Mouse (Mus musculus) kidney, embryonic 14.5 days (tissue): Measurements from ENCODE around the gene Cdc42ep3. TPM values are rescaled to one million over a fixed set of nuclear protein-coding genes. Genes with fewer than 3 reads are reported as not detected.

Experiments
- ATAC-seq: fragments of 200-750 bp; cut with Nextera tagmentation; 2 replicates; pipeline ENCODE4 v1.8.0; 2017; ENCODE audit warnings: moderate number of reproducible peaks, mild to moderate bottlenecking, moderate TSS enrichment, moderate library complexity; ENCODE audit not compliant: low FRiP score, low TSS enrichment
- H3K27ac ChIP-seq: fragments of 300-500 bp; sonication (generic); 2 replicates; pipeline ENCODE4 v1.5.1; 2014; ENCODE audit warnings: low read depth, mild to moderate bottlenecking, low read length, moderate library complexity, mixed read lengths
- H3K27me3 ChIP-seq: fragments of 300-500 bp; sonication (generic); 2 replicates; pipeline ENCODE4 v1.6.1; 2014; ENCODE audit warnings: mild to moderate bottlenecking, low read length; ENCODE audit not compliant: control insufficient read depth, insufficient read depth
- H3K36me3 ChIP-seq: fragments of 300-500 bp; sonication (generic); 2 replicates; pipeline ENCODE4 v1.6.1; 2014; ENCODE audit warnings: low read length, mixed read lengths; ENCODE audit not compliant: control insufficient read depth, insufficient read depth
- H3K4me1 ChIP-seq: fragments of 300-500 bp; sonication (generic); 2 replicates; pipeline ENCODE4 v1.6.1; 2014; ENCODE audit warnings: low read length, mixed read lengths; ENCODE audit not compliant: control insufficient read depth, insufficient read depth
- H3K4me2 ChIP-seq: fragments of 300-500 bp; sonication (generic); replicated peaks from 2 replicates; pipeline ENCODE4 v1.6.1; 2014; ENCODE audit warnings: low read depth, mild to moderate bottlenecking, low read length
- H3K4me3 ChIP-seq: fragments of 300-500 bp; sonication (generic); 2 replicates; pipeline ENCODE4 v1.5.1; 2014; ENCODE audit warnings: mild to moderate bottlenecking, low read length
- H3K9ac ChIP-seq: fragments of 300-500 bp; sonication (generic); 2 replicates; pipeline ENCODE4 v1.6.1; 2014; ENCODE audit warnings: low read depth, mild to moderate bottlenecking, low read length, moderate library complexity
- H3K9me3 ChIP-seq: fragments of 300-500 bp; sonication (generic); 2 replicates; pipeline ENCODE4 v1.6.1; 2016; ENCODE audit warnings: low read length; ENCODE audit not compliant: control insufficient read depth
- WGBS: fragments of 180-500 bp; shearing (Covaris S2); extraction: QIAGEN DNeasy Blood & Tissue Kit; methylation state at CpG from one replicate; pipeline ENCODE4 v1.1.7; 2014; 5-methylcytosine and 5-hydroxymethylcytosine counted together
- polyA plus RNA-seq: library from polyadenylated mRNA; unstranded; fragments of >200 nt; fragmentation: Nextera tagmentation; extraction: Ambion mirVana; gene quantifications from 2 replicates; pipeline ENCODE4 v1.2.1, GENCODE M21; 2014

Gene Cdc42ep3
- polyA plus RNA-seq, result 35.6 and 38.2 TPM in 2 replicates

DNA sequence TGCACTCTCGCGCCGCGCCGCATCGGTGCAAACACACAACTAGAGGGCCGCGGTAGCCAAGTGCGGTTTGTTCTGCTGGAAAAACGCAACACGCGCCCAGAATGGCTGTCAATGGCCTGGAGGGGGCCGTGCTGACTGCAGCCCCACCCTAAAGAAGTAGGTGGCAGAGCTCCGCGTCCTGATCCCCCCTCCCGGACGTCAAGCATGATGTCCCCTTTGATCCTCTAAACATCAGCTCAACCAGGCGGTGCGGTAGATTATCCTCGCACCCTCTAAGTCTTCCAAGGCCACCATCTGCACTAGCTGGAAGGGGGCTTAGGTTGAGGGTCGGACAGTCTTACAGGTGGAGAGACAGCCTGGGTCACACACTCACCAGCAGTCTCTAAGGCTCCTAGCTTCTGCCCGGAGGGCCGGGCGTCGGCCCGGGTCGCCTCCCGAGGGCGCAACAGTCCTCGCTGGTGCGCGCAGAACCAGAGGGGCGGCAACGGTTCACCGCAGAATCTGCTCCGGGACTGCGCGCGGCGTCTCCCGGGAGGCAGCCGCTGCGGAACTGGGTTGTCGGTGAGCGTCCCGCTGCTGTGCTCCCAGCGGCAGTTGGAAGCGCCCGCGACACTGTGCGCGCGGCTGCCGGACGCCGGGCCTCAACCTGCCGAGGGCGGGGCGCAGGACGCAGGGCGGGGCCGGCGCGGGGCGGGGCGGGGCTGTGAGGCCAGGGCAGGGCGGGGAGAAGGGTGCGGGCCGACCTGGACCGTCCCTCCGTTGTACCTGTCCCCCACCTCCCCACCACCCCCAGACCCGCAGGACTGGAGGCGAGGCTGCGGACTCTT, at the start of gene Cdc42ep3:
TSS of gene Cdc42ep3 (minus strand) at position 648 of the 827 bp plus-strand sequence.
- ATAC-seq, result peak; percentile 89
- peak within 1 kb of the TSS; percentile 100 for H3K4me2 ChIP-seq
- no peaks in the 10 kb centered on the region for H3K9me3 ChIP-seq
- WGBS, result under 1% methylated on average over 57 of the region's 74 CpGs
- no peaks in the 10 kb centered on the region; the same call in 1 of the 2 replicates for H3K4me1 ChIP-seq
- H3K4me3 ChIP-seq, result peak within 1 kb of the TSS; percentile 69
- peak within 1 kb of the TSS; percentile 75 for H3K9ac ChIP-seq
- H3K27me3 ChIP-seq, result peaks cover 17% of the 10 kb centered on the region
- peak within 1 kb of the TSS; percentile 73; the same call in 1 of the 2 replicates for H3K27ac ChIP-seq
- H3K36me3 ChIP-seq, result no peaks in the 10 kb centered on the region

DNA sequence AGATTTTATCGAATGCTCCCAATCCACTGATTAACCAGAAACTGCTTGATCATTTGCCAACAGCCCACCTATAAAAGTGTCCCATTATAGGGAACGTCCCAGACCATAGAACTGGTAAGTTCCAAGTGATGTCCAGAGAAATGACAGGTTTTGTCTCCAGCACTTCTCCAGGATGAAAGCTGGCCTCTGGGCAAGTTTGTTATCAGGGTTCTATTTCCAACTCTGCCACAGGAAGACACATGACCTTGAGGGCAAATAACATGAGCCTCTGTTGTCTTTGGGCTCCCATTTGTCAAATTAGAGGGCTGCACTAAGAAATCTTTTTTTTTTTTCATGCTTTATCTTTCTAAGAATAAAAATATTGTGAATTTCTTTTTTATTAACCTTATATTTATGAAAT, 45.5 kb upstream of the Cdc42ep3 start:
- no peaks in the 10 kb centered on the region for H3K9me3 ChIP-seq
- H3K4me1 ChIP-seq, result no peaks in the 10 kb centered on the region
- no peak overlapping the region for H3K4me2 ChIP-seq
- no peak for ATAC-seq
- H3K36me3 ChIP-seq, result no peaks in the 10 kb centered on the region
- no peak overlapping the region for H3K27ac ChIP-seq
- no peaks in the 10 kb centered on the region for H3K27me3 ChIP-seq
- H3K9ac ChIP-seq, result no peak overlapping the region
- 71% methylated on average over 2 of the region's 2 CpGs for WGBS
- no peak overlapping the region for H3K4me3 ChIP-seq

DNA sequence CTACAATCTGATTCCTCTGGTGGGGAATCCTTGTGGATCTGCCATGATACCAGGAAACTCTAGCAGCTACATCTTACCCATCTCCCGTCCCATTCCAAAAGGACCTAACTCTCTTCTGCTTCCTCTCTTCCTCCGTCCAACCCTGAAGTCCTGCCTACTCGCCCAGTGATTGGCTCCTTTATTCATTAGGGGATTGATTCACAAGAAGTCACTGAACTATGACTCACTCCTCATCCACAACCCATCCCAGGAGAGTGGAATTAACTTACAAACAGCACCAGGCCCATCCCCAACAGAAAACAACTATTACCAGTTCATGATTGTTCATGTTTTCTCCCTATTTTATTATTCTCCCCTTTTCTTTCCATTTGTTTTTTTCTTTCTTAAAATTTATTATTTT, 43.5 kb upstream of the Cdc42ep3 start:
- Histone ChIP-seq H3K9ac (no peak overlapping the region), H3K4me3 (no peak overlapping the region), H3K4me1 (no peaks in the 10 kb centered on the region), H3K9me3 (no peaks in the 10 kb centered on the region), H3K27ac (no peak overlapping the region), H3K4me2 (no peak overlapping the region), H3K36me3 (no peaks in the 10 kb centered on the region), H3K27me3 (no peaks in the 10 kb centered on the region)
- ATAC-seq, result no peak
- 76% methylated on average over 3 of the region's 3 CpGs for WGBS

DNA sequence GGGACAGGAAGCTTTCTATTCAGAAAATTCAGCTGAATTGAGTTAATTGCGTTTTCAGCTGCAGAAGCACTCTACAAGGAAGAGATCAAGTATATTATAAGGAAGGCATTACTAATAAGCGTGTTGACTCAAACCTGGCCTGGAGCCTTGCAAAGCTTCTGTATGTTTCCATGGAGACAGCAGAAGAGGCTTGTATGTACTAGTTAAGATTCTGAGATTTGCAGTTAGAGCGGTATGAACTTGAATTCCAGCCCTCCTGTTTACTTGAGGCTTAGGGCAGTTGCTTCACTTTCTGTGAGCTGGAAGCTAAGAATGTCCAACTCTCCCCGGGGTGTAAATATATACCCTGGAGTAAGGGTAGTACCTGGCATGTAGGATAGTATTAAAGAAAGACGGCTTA, 39.9 kb upstream of the Cdc42ep3 start:
- H3K4me3 ChIP-seq, result no peak overlapping the region
- H3K4me2 ChIP-seq, result no peak overlapping the region
- H3K27me3 ChIP-seq, result no peaks in the 10 kb centered on the region
- no peaks in the 10 kb centered on the region for H3K4me1 ChIP-seq
- H3K9me3 ChIP-seq, result no peaks in the 10 kb centered on the region
- ATAC-seq, result no peak
- no peak overlapping the region for H3K9ac ChIP-seq
- H3K27ac ChIP-seq, result no peak overlapping the region
- 87% methylated on average over 5 of the region's 5 CpGs for WGBS
- H3K36me3 ChIP-seq, result no peaks in the 10 kb centered on the region

DNA sequence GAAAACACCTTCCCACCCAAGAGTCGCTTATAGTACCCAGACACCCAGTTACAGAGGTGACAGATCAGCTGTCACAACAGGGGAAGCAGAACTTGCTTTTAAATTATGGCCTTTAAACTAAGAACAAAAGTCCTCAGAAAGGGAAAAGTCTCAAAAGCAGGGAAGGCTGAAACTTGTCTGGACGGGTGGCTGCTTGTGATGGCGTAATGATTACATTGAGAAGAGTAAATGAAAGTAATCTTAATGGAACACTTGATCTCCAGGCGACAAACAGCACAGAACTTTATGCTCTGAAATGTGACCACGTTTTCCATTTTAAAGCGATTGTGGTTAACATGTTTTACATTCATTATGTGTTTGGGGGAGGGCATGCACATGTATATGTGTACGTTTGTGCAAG, 39.0 kb upstream of the Cdc42ep3 start:
- 76% methylated on average over 7 of the region's 7 CpGs for WGBS
- Histone ChIP-seq H3K4me2 (no peak overlapping the region), H3K9ac (no peak overlapping the region), H3K27ac (no peak overlapping the region), H3K9me3 (no peaks in the 10 kb centered on the region), H3K27me3 (no peaks in the 10 kb centered on the region), H3K4me3 (no peak overlapping the region), H3K36me3 (no peaks in the 10 kb centered on the region), H3K4me1 (no peaks in the 10 kb centered on the region)
- ATAC-seq, result no peak

DNA sequence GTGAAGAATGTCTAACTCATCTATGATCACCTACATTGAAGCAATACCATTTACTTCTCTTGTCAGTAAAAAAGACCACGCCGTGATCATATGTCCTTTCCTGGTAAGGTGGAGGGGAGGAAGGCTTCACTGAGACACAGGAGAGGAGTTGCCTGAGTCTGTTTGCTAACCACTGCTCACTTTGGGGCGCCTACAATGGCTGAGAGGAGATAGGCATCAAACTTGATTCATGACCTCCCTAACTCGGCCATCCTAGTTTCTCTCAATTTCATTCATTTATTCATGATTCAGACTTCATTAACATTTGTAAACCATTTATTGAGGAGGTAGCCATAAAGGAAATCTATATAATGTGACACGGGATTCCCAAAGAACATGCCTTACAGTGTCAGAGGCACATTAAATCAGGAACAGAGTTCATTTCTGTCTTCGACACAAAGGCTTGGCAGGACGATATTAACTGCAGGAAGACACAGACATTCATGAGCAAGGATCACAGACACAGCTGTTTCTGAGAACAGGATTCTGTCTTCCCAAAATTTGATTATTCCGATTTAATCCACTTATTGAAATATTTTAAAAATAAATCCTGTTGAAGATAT, 32.7 kb upstream of the Cdc42ep3 start:
- H3K4me1 ChIP-seq, result no peaks in the 10 kb centered on the region
- H3K36me3 ChIP-seq, result no peaks in the 10 kb centered on the region
- no peaks in the 10 kb centered on the region for H3K27me3 ChIP-seq
- H3K4me3 ChIP-seq, result no peak overlapping the region
- H3K9me3 ChIP-seq, result no peaks in the 10 kb centered on the region
- no peak overlapping the region for H3K27ac ChIP-seq
- WGBS, result 71% methylated on average over 8 of the region's 8 CpGs
- no peak overlapping the region for H3K4me2 ChIP-seq
- H3K9ac ChIP-seq, result no peak overlapping the region
- ATAC-seq, result no peak

DNA sequence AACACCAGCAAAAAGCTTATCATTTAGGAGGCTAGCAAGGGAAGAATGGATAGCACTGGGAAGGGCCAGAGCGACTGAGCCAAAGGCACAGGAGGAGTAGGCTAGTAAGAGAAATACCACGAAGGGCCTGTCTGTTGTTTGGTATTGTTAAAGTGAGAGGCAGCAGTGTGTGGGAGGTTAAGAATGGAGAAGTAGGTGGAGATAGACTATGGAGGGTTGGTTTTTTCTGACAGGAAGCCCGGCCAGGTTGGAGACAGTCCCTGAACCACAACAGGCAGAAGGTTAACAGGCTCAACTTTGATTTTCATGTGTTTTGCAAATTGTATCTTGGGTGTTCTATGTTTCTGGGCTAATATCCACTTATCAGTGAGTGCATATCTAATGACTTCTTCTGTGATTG, 26.6 kb upstream of the Cdc42ep3 start:
- Histone ChIP-seq H3K4me3 (no peak overlapping the region), H3K27me3 (no peaks in the 10 kb centered on the region), H3K9ac (no peak overlapping the region), H3K9me3 (no peaks in the 10 kb centered on the region), H3K4me2 (no peak overlapping the region), H3K27ac (no peak overlapping the region), H3K4me1 (no peaks in the 10 kb centered on the region), H3K36me3 (no peaks in the 10 kb centered on the region)
- ATAC-seq, result no peak
- WGBS, result 54% methylated on average over 3 of the region's 3 CpGs

DNA sequence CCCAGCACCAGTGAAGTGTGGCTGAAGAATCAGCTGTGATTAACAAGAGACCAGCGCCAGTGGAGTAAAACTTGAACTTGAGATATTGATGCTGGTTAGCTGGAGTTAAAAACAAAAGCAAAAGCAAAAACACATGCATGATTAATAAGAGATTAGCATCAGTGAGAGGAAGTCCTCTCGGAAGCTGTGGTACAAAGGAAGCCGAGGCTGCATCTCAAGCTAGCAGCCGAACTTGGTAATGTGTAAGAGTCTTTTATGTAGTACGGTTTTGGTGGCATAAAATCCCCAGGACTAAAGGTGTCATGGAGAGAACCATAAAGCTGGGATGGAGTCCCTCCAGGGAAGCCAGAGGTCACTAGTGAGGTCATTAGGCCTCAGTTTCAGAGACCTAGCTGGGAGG, 24.3 kb upstream of the Cdc42ep3 start:
- Histone ChIP-seq H3K4me3 (no peak overlapping the region), H3K27me3 (no peaks in the 10 kb centered on the region), H3K9me3 (no peaks in the 10 kb centered on the region), H3K9ac (no peak overlapping the region), H3K27ac (no peak overlapping the region), H3K36me3 (no peaks in the 10 kb centered on the region), H3K4me2 (no peak overlapping the region), H3K4me1 (no peaks in the 10 kb centered on the region)
- ATAC-seq, result no peak
- 19% methylated on average over 5 of the region's 5 CpGs for WGBS

DNA sequence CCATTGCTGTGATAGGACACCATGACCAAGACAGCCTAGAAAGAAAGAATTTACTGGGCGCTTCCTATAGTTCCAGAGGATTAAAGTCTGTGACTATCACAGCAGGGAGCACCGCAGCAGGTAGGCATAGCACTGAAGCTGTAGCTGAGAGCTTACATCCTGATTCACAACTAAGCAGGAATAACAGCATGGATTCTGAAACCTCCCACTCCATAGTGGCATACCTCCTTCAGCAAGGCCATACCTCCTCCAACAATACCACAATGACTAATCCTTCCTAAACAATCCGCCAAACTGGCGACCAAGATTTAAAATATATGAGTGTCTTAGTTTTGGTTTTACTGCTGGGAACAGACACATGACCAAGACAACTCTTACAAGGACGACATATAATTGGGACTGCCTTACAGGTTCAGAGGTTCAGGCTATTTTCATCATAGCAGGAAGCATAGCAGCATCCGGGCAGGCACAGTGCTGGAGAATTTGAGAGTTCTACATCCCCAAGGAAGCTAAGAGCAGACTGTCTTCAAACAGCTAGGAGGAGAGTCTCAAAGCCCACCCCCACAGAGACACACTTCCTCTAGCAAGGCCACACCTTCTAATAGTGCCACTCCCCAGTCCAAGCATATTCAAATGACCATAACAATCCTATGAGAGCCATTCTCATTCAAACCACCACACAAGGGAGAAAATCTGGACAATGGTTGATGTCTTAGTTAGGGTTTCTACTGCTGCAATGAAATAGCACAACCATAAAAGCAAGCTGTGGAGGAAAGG, 21.7 kb upstream of the Cdc42ep3 start:
- Histone ChIP-seq H3K9me3 (no peaks in the 10 kb centered on the region), H3K27me3 (no peaks in the 10 kb centered on the region), H3K4me3 (no peak overlapping the region), H3K27ac (no peak overlapping the region), H3K4me2 (no peak overlapping the region), H3K36me3 (no peaks in the 10 kb centered on the region), H3K9ac (no peak overlapping the region), H3K4me1 (no peaks in the 10 kb centered on the region)
- WGBS, result 74% methylated on average over 6 of the region's 6 CpGs
- ATAC-seq, result no peak
